Mouse (Mus musculus) MN1 (cell line): Measurements from ENCODE around the gene Actr8.

Experiments
- DNase-seq: peaks from one replicate; pipeline ENCODE4 v3.0.0-alpha.2; 2016; ENCODE audit warnings: low spot score

Gene Actr8

DNA sequence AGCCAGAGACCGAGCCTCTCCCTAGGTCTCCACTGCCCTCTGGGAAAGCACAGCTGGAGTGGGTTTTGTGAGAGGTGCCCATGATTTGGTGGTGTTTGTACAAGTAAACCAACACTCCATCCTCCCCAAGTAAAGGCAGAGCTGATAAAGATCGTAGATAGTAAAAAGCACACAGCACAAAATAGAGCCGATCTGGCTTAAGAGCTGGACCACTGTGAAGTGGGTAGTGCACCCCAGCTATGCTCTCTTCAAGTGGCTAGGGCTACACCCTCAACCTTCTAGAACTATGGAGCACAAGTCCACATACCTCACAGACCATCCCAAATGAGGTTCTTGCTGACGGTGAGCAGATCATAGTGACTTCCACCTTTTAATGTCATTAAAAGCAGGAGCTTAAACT is 61.3 kb downstream of the Actr8 start:
- no peak for DNase-seq

DNA sequence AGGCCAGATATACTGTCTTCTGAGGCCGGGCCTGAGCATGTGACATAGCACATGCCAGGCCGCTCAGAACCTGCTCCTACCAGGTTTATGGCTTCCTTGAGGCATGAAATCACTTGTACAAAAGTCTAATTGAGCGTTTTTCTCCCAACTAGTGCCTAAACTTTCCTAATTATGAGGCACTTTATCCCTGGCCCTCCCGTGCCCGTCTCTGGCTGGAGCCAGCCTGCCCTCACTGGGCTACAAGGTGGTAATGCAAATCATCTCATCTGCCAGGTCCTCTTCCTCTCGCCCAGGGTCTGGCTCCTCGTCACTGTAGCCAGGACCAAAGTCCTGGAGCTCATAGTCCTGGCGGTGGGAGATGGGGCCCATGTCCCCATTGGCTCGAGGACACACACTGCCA is 63.7 kb downstream of the Actr8 start:
- DNase-seq, result no peak

DNA sequence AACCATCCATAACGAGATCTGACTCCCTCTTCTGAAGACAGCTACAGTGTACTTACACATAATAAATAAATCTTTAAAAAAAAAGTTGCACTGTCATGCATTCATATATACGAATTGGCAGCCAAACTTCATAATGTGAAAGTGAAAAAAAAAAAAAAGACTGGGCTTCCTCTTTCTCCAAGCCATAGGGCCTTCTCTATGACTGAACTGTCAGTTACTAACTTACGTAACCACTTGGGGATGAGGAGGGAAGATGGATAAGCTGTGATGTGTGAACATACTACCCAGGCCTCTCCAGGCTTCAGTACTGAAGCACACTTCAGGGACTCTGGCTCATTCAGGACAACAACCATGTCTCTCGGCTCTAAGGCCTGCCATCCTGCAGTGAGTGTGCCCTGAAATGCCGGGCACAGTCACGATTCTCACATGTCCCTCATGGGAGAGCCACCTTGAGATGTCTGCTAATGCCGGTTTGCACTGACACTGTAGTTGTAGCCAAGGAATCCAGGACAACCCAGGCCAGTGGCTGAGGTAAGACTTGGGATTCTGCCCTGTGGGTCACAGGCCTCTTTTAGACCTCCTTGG is 65.3 kb downstream of the Actr8 start:
- no peak for DNase-seq

DNA sequence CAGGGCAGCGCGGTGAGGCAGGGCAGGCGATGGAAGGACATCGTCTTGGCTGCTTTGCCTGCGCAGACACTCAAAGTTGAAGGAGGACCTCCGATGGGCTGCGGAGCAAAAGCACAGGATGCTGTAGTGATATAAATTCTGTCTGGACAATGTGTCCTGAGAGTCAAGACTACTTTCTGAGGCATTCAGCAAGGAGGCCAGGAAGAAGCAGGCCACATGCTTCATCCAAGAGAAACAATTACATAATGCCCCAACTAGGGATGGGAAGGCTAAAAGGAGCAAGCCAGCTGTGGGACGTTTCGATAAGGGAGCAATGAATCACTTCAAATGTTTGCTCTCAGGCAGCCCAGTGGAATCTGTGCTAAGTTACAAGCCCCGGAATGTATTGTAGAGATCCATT is 67.1 kb downstream of the Actr8 start:
- DNase-seq, result peak; percentile 10

DNA sequence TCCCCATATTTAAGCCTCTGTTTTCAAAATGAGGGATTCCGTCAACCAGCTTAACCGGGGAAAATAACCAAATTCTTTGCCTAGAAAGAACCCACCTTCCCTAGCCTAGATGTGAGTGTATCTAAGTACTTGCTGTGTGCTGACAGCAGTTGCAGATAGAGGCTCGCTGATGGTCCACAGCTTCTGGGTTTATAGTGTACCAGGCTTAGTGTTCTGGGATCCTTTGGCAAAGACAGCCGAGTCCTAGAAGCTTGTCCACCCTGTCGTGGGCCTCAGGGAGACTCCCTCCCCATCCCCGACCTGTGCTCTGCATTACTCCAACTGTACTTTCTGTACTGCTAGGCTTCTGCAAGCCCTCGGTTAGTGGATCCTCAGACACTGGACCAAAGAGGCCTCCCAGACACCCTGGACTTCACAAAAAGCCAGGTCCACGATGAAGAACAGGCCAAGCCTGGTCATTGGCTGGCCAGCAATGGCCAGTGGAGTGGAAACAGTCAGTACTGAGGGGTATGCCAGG is 67.6 kb downstream of the Actr8 start:
- DNase-seq, result no peak

DNA sequence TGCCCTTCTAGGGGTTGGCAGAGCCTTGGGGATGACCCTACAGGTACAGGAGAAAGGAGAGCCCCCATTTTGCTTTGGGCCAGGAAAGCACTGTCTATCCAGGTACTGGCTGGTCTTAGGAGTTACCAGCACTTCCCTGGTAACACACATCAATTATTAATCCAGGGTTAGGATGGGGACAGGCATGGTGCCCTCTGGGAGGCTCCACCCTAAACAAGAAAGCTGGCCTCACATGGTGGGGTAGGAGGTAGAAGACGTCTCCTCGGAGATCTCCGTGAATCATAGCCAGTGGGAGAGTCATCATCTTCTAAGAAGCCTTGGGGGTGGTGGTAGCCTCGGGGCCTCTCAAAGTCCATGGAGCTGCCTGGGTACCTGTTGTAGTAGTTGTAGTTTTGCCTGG is 68.8 kb downstream of the Actr8 start:
- DNase-seq, result no peak

DNA sequence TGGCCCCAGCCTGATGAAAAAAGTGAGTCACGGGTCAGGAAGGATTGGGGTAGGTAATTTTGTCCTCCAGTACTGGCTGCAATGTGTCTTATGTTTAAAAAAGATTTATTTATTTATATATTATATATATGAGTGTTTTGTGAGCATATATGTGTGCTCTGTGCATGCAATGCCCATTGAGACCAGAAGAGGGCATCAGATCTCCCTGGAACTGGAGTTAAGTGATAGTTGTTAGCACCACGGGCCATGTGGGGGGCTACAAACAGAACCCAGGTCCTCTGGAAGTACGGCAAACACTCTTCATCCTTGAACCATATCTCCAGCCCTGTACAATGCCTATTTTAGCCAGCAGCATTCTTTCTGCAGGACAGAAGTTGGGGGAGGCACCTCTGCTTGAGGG is 69.9 kb downstream of the Actr8 start:
- DNase-seq, result no peak

DNA sequence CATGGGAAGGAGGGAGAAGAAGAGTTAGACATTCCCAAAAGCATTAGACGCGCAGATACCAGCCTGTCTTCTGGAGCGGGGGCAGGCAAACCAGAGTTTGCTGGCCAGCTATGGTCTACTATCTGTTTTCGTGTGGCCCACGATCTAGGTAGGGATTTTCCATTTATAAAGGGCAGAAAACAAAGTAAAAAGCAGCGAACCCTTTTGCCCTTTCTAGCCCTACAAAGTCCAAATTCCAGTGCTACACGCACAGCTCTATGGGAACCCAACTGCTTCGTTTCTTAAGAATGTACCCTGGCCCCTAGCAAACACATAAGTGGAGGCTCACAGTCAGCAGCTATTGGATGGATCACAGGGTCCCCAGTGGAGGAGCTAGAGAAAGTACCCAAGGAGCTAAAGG is 72.1 kb downstream of the Actr8 start:
- DNase-seq, result no peak

DNA sequence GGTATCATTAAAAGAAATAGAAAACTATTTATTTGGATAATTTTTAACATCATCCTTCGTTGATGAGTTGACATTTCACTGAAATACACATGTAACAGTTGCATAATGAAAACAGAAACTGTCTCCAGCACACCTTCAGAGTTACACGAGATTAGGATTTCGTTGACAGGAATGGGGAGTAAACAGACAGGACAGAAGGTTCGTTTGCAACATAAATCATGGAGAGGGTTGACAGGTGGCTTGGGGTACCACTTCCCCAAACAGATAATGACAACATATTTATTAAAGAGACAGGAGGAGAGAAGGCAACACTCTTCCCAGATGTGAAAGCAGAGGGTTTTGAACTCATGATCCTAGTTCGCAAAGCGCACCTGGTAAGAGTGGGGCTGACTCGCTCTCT is 76.8 kb downstream of the Actr8 start:
- DNase-seq, result no peak
